Mouse (Mus musculus) erythroblast, embryonic 14.5 days (primary cell): ENCODE results near the gene Agap1.

Experiments
- GATA1 ChIP-seq: IDR thresholded peaks from 2 replicates; pipeline ENCODE4 v1.6.1; 2012; ENCODE audit warnings: low read length, inconsistent platforms, mixed read lengths
- TAL1 ChIP-seq: IDR thresholded peaks from 3 replicates; pipeline ENCODE4 v1.6.1; 2012; ENCODE audit warnings: low read length, inconsistent platforms, mixed read lengths

DNA sequence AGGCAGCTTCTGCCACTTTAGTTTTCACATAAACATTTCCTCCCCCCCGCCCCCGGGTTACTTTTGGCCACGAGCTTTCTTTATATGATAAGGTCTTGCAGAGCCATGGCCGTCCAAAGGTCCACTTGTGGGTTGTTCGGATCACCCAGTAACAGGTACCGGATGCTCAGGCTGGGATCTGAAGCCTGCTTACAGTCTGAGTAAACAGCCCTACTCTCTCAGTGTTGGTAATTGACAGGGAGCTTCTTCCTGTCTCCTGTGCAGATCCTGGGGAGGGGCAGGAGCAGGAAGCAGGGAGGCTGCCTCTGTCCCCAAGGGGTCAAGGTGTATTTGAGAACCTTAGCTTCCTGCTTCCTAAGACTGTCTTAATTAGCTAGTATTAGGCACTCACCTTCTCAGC lies 269.9 kb downstream of the Agap1 start:
- TF ChIP-seq GATA1, result no peak
- no peak for TF ChIP-seq TAL1
